9 mouse cellular contexts compared by ENCODE assay signal in genomic region chr3:89574260-89574659, GRCm38 (mm10). TPM values are rescaled to one million over a fixed set of nuclear protein-coding genes. Genes with fewer than 3 reads are reported as not detected.
DNase-seq lines count a peak whose midpoint lies in the region; ATAC-seq and TF ChIP-seq lines count a peak whose summit lies in the region.
"Had no signal": no experiment of that assay in that cellular context is flagged by ENCODE, and none has a peak within 500 bp of the region (broad histone marks: within the 10 kb centered on the region; RNA-seq: fewer than 3 reads in every experiment).

No protein-coding gene starts in this region.

- WGBS in neural tube, embryonic 13.5 days: 61% methylated on average over 2 of the region's 2 CpGs
- 57% methylated on average over 2 of the region's 2 CpGs for WGBS in neural tube, embryonic 15.5 days

- H3K36me3 ChIP-seq in neural tube, embryonic 13.5 days: no peaks in the 10 kb centered on the region
- no peaks in the 10 kb centered on the region for H3K36me3 ChIP-seq in neural tube, embryonic 15.5 days
- H3K36me3 ChIP-seq: limb, embryonic 15.5 days had no signal

- H3K4me2 ChIP-seq in neural tube, embryonic 13.5 days: no peak overlapping the region
- no peak overlapping the region for H3K4me2 ChIP-seq in neural tube, embryonic 15.5 days
- H3K4me2 ChIP-seq: limb, embryonic 15.5 days had no signal

- no peak for DNase-seq in gastrocnemius, adult 2 months
- no peak for DNase-seq in gastrocnemius, adult 8-10 months (ENCODE audit: low spot score in 2 of 2)
- DNase-seq in thymus, postnatal 0 days (ENCODE audit: low spot score): peak; percentile 12
- DNase-seq in ovary, postnatal 36 days (ENCODE audit: low spot score): no peak
- DNase-seq in cerebellum, adult 18-20 months: no peak

- H3K4me1 ChIP-seq in neural tube, embryonic 13.5 days (replicated peaks): peaks cover 10% of the 10 kb centered on the region
- H3K4me1 ChIP-seq in neural tube, embryonic 15.5 days: peaks cover 13% of the 10 kb centered on the region; the same call in 1 of the 2 replicates

- no peaks in the 10 kb centered on the region for H3K9me3 ChIP-seq in neural tube, embryonic 13.5 days
- no peaks in the 10 kb centered on the region for H3K9me3 ChIP-seq in neural tube, embryonic 15.5 days (replicated peaks)
- H3K9me3 ChIP-seq: limb, embryonic 15.5 days had no signal

- 0 out of 2 replicates have a peak, but pooled peaks have one; percentile 33 for ATAC-seq in neural tube, embryonic 13.5 days (ENCODE audit: low read depth)
- ATAC-seq in neural tube, embryonic 15.5 days (ENCODE audit: low FRiP score): no peak
- ATAC-seq in hematopoietic stem cell, adult 5-6 weeks (replicated peaks in 1 of 2; ENCODE audit: insufficient read depth in 1 of 2, low FRiP score in 2 of 2, low TSS enrichment in 1 of 2, low read depth in 1 of 2, poor library complexity in 2 of 2, severe bottlenecking in 2 of 2): peak; percentile 26 to 70; a peak in 3 of 4 replicates

- H3K4me3 ChIP-seq in gastrocnemius, adult 2 months: no peak overlapping the region
- no peak overlapping the region for H3K4me3 ChIP-seq in neural tube, embryonic 13.5 days
- H3K4me3 ChIP-seq in neural tube, embryonic 15.5 days (replicated peaks): no peak overlapping the region
- H3K4me3 ChIP-seq: limb, embryonic 15.5 days had no signal

- peak; percentile 21; the same call in 1 of the 2 replicates for TF ChIP-seq CTCF in gastrocnemius, adult 2 months (IDR thresholded peaks at IDR 0.05)

- intact Hi-C loops in gastrocnemius, adult 2 months (cut with DNase I): no loop called here

- no peak overlapping the region for H3K27ac ChIP-seq in gastrocnemius, adult 2 months
- no peak overlapping the region for H3K27ac ChIP-seq in neural tube, embryonic 13.5 days (replicated peaks)
- H3K27ac ChIP-seq in neural tube, embryonic 15.5 days (replicated peaks): no peak overlapping the region
- H3K27ac ChIP-seq: limb, embryonic 15.5 days had no signal

- H3K27me3 ChIP-seq in neural tube, embryonic 13.5 days: no peaks in the 10 kb centered on the region
- no peaks in the 10 kb centered on the region for H3K27me3 ChIP-seq in neural tube, embryonic 15.5 days (replicated peaks)
- H3K27me3 ChIP-seq: limb, embryonic 15.5 days had no signal

- no peak overlapping the region for H3K9ac ChIP-seq in neural tube, embryonic 13.5 days
- no peak overlapping the region for H3K9ac ChIP-seq in neural tube, embryonic 15.5 days (replicated peaks)
- H3K9ac ChIP-seq: limb, embryonic 15.5 days had no signal

RNA-seq across cellular contexts. Expression of gene Kcnn3, which starts 54.3 kb away (rescaled TPM):
- total RNA-seq in gastrocnemius, adult 2 months (2021): 1 to 10 TPM; 1.4 to 4.1 TPM
- 1 to 10 TPM; 1.3 to 2.3 (median 1.8) TPM for total RNA-seq in gastrocnemius, adult 8-10 months (2022)
- 4.8 and 5.5 TPM in 2 replicates for polyA plus RNA-seq in neural tube, embryonic 13.5 days (2015; fragmentation: Nextera tagmentation; extraction: Ambion mirVana)
- polyA plus RNA-seq in neural tube, embryonic 15.5 days (2015; fragmentation: Nextera tagmentation; extraction: Ambion mirVana): 8.5 and 12.1 TPM in 2 replicates
- total RNA-seq in hematopoietic stem cell, adult 5-6 weeks (2017): not detected in 2 replicates
- polyA plus RNA-seq in thymus, postnatal 0 days (2015; fragmentation: Nextera tagmentation; extraction: Ambion mirVana): 7.3 and 8.8 TPM in 2 replicates
